Mouse (Mus musculus) liver, embryonic 14.5 days (tissue): ENCODE results near the gene Bcl2l15.

Source experiments
- CTCF ChIP-seq: IDR thresholded peaks from 2 replicates; pipeline ENCODE4 v1.5.1; 2016; ENCODE audit warnings: antibody characterized with exemption, low read depth, control low read depth
- EP300 ChIP-seq: IDR thresholded peaks from 2 replicates; pipeline ENCODE4 v1.6.1; 2016; ENCODE audit warnings: antibody characterized with exemption, low read depth

- no peak for TF ChIP-seq EP300
- TF ChIP-seq CTCF = peak; percentile 56
These were observed 20.3 kb downstream of the Bcl2l15 start for GRCm38 (mm10) chr3:103852565-103853299.
